In genomic region chr5:51169828-51170227, GRCm38 (mm10) we compare ENCODE assay signal across 18 mouse cellular contexts.
A peak's percentile ranks its signal among the peaks of the same experiment; 100 is the strongest.
DNase-seq lines count a peak whose midpoint lies in the region; ATAC-seq and TF ChIP-seq lines count a peak whose summit lies in the region.
"Had no signal": no experiment of that assay in that cellular context is flagged by ENCODE, and none has a peak within 500 bp of the region (broad histone marks: within the 10 kb centered on the region; RNA-seq: fewer than 3 reads in every experiment).

No protein-coding gene starts in this region.

- H3K27ac ChIP-seq in forebrain, embryonic 12.5 days = no peak overlapping the region
- no peak overlapping the region for H3K27ac ChIP-seq in forebrain, postnatal 0 days (ENCODE audit: low read depth, low read length)
- H3K27ac ChIP-seq in forebrain, embryonic 13.5 days = no peak overlapping the region
- no peak overlapping the region for H3K27ac ChIP-seq in forebrain, embryonic 15.5 days (replicated peaks)
- H3K27ac ChIP-seq in limb, embryonic 10.5 days = no peak overlapping the region
- H3K27ac ChIP-seq: embryonic facial prominence, embryonic 10.5 days; embryonic facial prominence, embryonic 12.5 days had no signal

- no peaks in the 10 kb centered on the region for H3K36me3 ChIP-seq in forebrain, embryonic 12.5 days (replicated peaks)
- H3K36me3 ChIP-seq in forebrain, postnatal 0 days (ENCODE audit: insufficient read depth) = no peaks in the 10 kb centered on the region
- no peaks in the 10 kb centered on the region for H3K36me3 ChIP-seq in forebrain, embryonic 13.5 days (ENCODE audit: poor library complexity, severe bottlenecking)
- no peaks in the 10 kb centered on the region for H3K36me3 ChIP-seq in forebrain, embryonic 15.5 days
- no peaks in the 10 kb centered on the region for H3K36me3 ChIP-seq in limb, embryonic 10.5 days
- H3K36me3 ChIP-seq: embryonic facial prominence, embryonic 10.5 days; embryonic facial prominence, embryonic 12.5 days had no signal

- H3K4me3 ChIP-seq in forebrain, embryonic 12.5 days (replicated peaks) = no peak overlapping the region
- no peak overlapping the region for H3K4me3 ChIP-seq in forebrain, postnatal 0 days (ENCODE audit: low read depth, low read length)
- no peak overlapping the region for H3K4me3 ChIP-seq in forebrain, embryonic 13.5 days
- no peak overlapping the region for H3K4me3 ChIP-seq in forebrain, embryonic 15.5 days
- no peak overlapping the region for H3K4me3 ChIP-seq in limb, embryonic 10.5 days
- H3K4me3 ChIP-seq: embryonic facial prominence, embryonic 10.5 days; embryonic facial prominence, embryonic 12.5 days had no signal

- ATAC-seq in forebrain, embryonic 12.5 days (ENCODE audit: low FRiP score) = peak; percentile 55; the same call in 1 of the 2 replicates
- no peak for ATAC-seq in forebrain, postnatal 0 days
- peak; percentile 61; the same call in 1 of the 2 replicates for ATAC-seq in forebrain, embryonic 13.5 days
- ATAC-seq in forebrain, embryonic 15.5 days (replicated peaks) = 0 out of 2 replicates have a peak, but pooled peaks have one; percentile 32

- H3K9ac ChIP-seq in forebrain, embryonic 12.5 days = no peak overlapping the region
- no peak overlapping the region for H3K9ac ChIP-seq in forebrain, postnatal 0 days
- no peak overlapping the region for H3K9ac ChIP-seq in forebrain, embryonic 13.5 days
- no peak overlapping the region for H3K9ac ChIP-seq in forebrain, embryonic 15.5 days (replicated peaks)
- H3K9ac ChIP-seq: embryonic facial prominence, embryonic 12.5 days had no signal

- no peaks in the 10 kb centered on the region for H3K27me3 ChIP-seq in forebrain, embryonic 12.5 days
- H3K27me3 ChIP-seq in forebrain, postnatal 0 days (ENCODE audit: insufficient read depth, low read length) = no peaks in the 10 kb centered on the region
- H3K27me3 ChIP-seq in forebrain, embryonic 13.5 days = no peaks in the 10 kb centered on the region
- no peaks in the 10 kb centered on the region for H3K27me3 ChIP-seq in forebrain, embryonic 15.5 days
- no peaks in the 10 kb centered on the region for H3K27me3 ChIP-seq in limb, embryonic 10.5 days (ENCODE audit: low read depth, poor library complexity, severe bottlenecking)
- H3K27me3 ChIP-seq: embryonic facial prominence, embryonic 12.5 days had no signal

- H3K4me1 ChIP-seq in forebrain, embryonic 12.5 days = no peaks in the 10 kb centered on the region
- no peaks in the 10 kb centered on the region for H3K4me1 ChIP-seq in forebrain, postnatal 0 days (ENCODE audit: insufficient read depth)
- H3K4me1 ChIP-seq in forebrain, embryonic 13.5 days = no peaks in the 10 kb centered on the region
- no peaks in the 10 kb centered on the region for H3K4me1 ChIP-seq in forebrain, embryonic 15.5 days
- H3K4me1 ChIP-seq in limb, embryonic 10.5 days = peaks cover 4% of the 10 kb centered on the region
- H3K4me1 ChIP-seq: embryonic facial prominence, embryonic 10.5 days; embryonic facial prominence, embryonic 12.5 days had no signal

- no peak overlapping the region for H3K4me2 ChIP-seq in forebrain, embryonic 12.5 days
- no peak overlapping the region for H3K4me2 ChIP-seq in forebrain, postnatal 0 days (ENCODE audit: low read depth)
- H3K4me2 ChIP-seq in forebrain, embryonic 13.5 days = no peak overlapping the region
- no peak overlapping the region for H3K4me2 ChIP-seq in forebrain, embryonic 15.5 days (replicated peaks)
- H3K4me2 ChIP-seq: embryonic facial prominence, embryonic 12.5 days had no signal

- 59% methylated on average over 1 of the region's 1 CpGs for WGBS in forebrain, embryonic 12.5 days
- 29% methylated on average over 1 of the region's 1 CpGs for WGBS in forebrain, postnatal 0 days
- 37% methylated on average over 1 of the region's 1 CpGs for WGBS in forebrain, embryonic 13.5 days
- 33% methylated on average over 1 of the region's 1 CpGs for WGBS in forebrain, embryonic 15.5 days
- 94% methylated on average over 1 of the region's 1 CpGs for WGBS in limb, embryonic 10.5 days

- H3K9me3 ChIP-seq in forebrain, embryonic 12.5 days = no peaks in the 10 kb centered on the region
- H3K9me3 ChIP-seq in forebrain, postnatal 0 days (ENCODE audit: low read length) = no peaks in the 10 kb centered on the region
- H3K9me3 ChIP-seq in forebrain, embryonic 13.5 days (replicated peaks) = no peaks in the 10 kb centered on the region
- H3K9me3 ChIP-seq in forebrain, embryonic 15.5 days = no peaks in the 10 kb centered on the region
- no peaks in the 10 kb centered on the region for H3K9me3 ChIP-seq in limb, embryonic 10.5 days (replicated peaks)
- H3K9me3 ChIP-seq: embryonic facial prominence, embryonic 10.5 days; embryonic facial prominence, embryonic 12.5 days had no signal

- DNase-seq in forebrain, postnatal 0 days = no peak
- DNase-seq in kidney, postnatal 14 days = no peak
- DNase-seq in limb, embryonic 10.5 days (ENCODE audit: low spot score) = no peak
- no peak for DNase-seq in embryo, embryonic 9.5 days (ENCODE audit: extremely low spot score)
- DNase-seq: adrenal gland, adult 2 months; adrenal gland, postnatal 10 days; adrenal gland, postnatal 25 days; cerebellum, adult 11-12 months; cerebellum, adult 2 months; cerebellum, adult 9-10 months; cerebellum, postnatal 14 days; cerebellum, postnatal 36 days; embryo, embryonic 11 days had no signal

- no peak for TF ChIP-seq CTCF in forebrain, postnatal 0 days (IDR thresholded peaks at IDR 0.05; ENCODE audit: low read depth)
